Mouse (Mus musculus) olfactory bulb, adult 2 months (tissue): ENCODE measurements around the gene Exoc4. TPM values are rescaled to one million over a fixed set of nuclear protein-coding genes. Genes with fewer than 3 reads are reported as not detected.
A peak's percentile ranks its signal among the peaks of the same experiment; 100 is the strongest.

Source experiments
- H3K27ac ChIP-seq: fragments of 200-500 bp; 2 replicates; pipeline ENCODE4 v1.5.1; 2012; ENCODE audit warnings: low read depth, low read length; ENCODE audit not compliant: insufficient read depth
- H3K4me1 ChIP-seq: fragments of 200-500 bp; 2 replicates; pipeline ENCODE4 v1.6.1; 2012; ENCODE audit warnings: low read length; ENCODE audit not compliant: control insufficient read depth, insufficient read depth
- H3K4me3 ChIP-seq: fragments of 200-500 bp; 2 replicates; pipeline ENCODE4 v1.5.1; 2012; ENCODE audit warnings: mild to moderate bottlenecking, low read depth, low read length, moderate library complexity; ENCODE audit not compliant: insufficient read depth
- CTCF ChIP-seq: fragments of 200-500 bp; IDR thresholded peaks from 2 replicates; pipeline ENCODE4 v1.5.1; 2012; ENCODE audit warnings: low read depth, mild to moderate bottlenecking, low read length, moderate library complexity; ENCODE audit not compliant: insufficient read depth
- POLR2A ChIP-seq: fragments of 200-500 bp; IDR thresholded peaks from 2 replicates; pipeline ENCODE4 v1.6.1; 2012; ENCODE audit warnings: mild to moderate bottlenecking, low read depth, low read length, moderate library complexity; ENCODE audit not compliant: insufficient read depth
- WGBS: fragments of 180-500 bp; shearing (Covaris S2); methylation state at CpG from one replicate; pipeline ENCODE4 v1.1.7; 2018; 5-methylcytosine and 5-hydroxymethylcytosine counted together
- polyA plus RNA-seq: library from polyadenylated mRNA; stranded (reverse); fragments of >200 nt; gene quantifications from 2 replicates; pipeline ENCODE4 v1.2.4, GENCODE M21; 2012; ENCODE audit warnings: low replicate concordance; ENCODE audit not compliant: missing spikeins, insufficient read depth, insufficient read length

Exoc4 gene
- polyA plus RNA-seq, 1 experiment, result not detected

DNA sequence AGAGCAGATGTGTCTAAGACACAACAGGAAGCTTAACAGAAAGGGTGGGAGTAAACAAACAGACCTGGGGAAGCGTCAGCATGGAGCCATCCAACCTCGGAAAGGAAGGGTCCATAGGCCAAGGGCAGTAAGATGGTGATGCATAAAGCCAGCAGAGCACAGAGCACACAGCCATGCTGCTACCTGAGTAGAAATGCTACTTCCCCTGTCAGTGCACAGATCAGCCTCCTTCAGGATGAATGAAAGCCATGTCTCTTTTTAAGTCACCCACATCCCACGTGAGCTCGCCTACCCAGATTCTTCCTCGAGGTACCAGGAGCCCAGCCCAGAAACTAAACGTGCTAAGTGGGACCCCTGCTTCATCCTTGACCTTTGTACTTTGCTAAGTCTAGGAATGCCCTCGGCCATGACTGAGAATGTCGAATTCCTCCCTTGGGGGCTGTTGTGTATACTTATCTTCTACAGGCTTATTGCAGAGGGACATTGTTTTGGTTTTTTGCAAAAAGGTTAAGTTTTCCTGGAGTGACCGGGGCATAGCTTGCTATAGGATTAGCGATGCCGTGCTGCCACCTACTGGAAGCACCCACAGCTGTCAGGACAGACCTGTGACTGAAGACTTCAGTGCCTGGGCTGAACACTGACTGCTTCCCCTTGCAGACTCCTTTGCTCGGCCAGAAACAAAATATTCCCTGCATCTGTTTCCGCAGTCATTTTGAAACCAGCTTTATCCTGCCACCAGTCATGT, 680.6 kb downstream of the Exoc4 start:
- Histone ChIP-seq H3K4me3 (no peak overlapping the region), H3K4me1 (no peaks in the 10 kb centered on the region), H3K27ac (no peak overlapping the region)
- 26% methylated on average over 13 of the region's 13 CpGs for WGBS
- TF ChIP-seq CTCF, result peak; percentile 75
- TF ChIP-seq POLR2A, result no peak

- 50% methylated on average over 8 of the region's 8 CpGs for WGBS
- Histone ChIP-seq H3K27ac (no peak overlapping the region), H3K4me1 (no peaks in the 10 kb centered on the region), H3K4me3 (no peak overlapping the region)
- no peak for TF ChIP-seq POLR2A
- TF ChIP-seq CTCF, result no peak
Observed at GRCm38 (mm10) chr6:33930087-33930945, 681.4 kb downstream of the Exoc4 start.

GRCm38 (mm10) chr6:33937906-33938305, 689.0 kb downstream of the Exoc4 start:
- no peak overlapping the region for H3K4me3 ChIP-seq
- TF ChIP-seq POLR2A, result no peak
- TF ChIP-seq CTCF, result no peak
- H3K27ac ChIP-seq, result no peak overlapping the region
- H3K4me1 ChIP-seq, result no peaks in the 10 kb centered on the region
- WGBS, result 86% methylated on average over 4 of the region's 4 CpGs

GRCm38 (mm10) chr6:33939169-33939568, 690.3 kb downstream of the Exoc4 start:
- WGBS, result 71% methylated on average over 5 of the region's 5 CpGs

GRCm38 (mm10) chr6:33946911-33947489, 698.1 kb downstream of the Exoc4 start:
- Histone ChIP-seq H3K4me3 (no peak overlapping the region), H3K4me1 (no peaks in the 10 kb centered on the region), H3K27ac (no peak overlapping the region)
- no peak for TF ChIP-seq POLR2A
- TF ChIP-seq CTCF, result no peak
- 80% methylated on average over 2 of the region's 2 CpGs for WGBS

More at GRCm38 (mm10) chr6:33939169-33939568, 690.3 kb downstream of the Exoc4 start:
- no peak overlapping the region for H3K4me3 ChIP-seq
- H3K4me1 ChIP-seq, result no peaks in the 10 kb centered on the region
- no peak overlapping the region for H3K27ac ChIP-seq
- TF ChIP-seq POLR2A (no peak), CTCF (no peak)

DNA sequence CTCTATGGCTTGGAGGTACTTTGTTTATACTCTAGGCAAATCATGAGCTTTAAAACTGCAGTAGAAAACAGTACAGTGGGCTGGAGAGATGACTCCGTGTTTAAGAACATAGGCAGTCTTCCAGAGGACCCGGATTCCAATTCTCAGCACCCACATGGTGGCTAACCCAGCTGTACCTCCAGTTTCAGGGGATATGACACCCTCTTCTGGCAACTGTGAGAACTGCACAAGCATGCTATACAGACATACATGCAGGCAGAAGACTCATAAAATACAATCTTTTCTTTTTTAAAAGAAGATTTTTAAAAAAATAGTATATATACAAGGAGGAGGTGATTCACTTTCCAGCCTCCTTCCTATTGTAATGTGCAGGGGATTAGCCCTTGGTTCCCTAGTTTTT, 701.2 kb downstream of the Exoc4 start:
- WGBS, result 92% methylated on average over 2 of the region's 2 CpGs
- no peak for TF ChIP-seq POLR2A
- TF ChIP-seq CTCF, result no peak
- no peak overlapping the region for H3K27ac ChIP-seq
- no peaks in the 10 kb centered on the region for H3K4me1 ChIP-seq
- H3K4me3 ChIP-seq, result no peak overlapping the region

DNA sequence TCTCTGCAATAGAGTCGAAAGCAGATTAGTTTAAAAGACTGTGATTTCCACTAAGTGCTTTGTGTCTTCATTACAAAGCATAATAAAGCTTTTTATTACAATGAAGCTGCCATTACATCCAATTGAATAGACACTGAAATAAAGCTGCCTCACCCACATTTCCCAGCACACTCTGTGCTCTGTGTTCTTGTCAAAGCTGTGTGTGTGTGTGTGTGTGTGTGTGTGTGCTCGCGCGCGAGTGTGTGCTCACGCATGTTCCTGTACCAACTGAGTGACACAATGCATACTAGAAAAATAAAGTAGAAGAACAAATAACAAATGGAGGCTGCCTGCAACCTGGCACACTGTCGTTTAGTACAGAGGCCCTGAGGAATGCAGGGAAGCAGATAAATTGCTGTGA, 706.6 kb downstream of the Exoc4 start:
- TF ChIP-seq POLR2A, result no peak
- TF ChIP-seq CTCF, result no peak
- Histone ChIP-seq H3K4me3 (no peak overlapping the region), H3K4me1 (no peaks in the 10 kb centered on the region), H3K27ac (no peak overlapping the region)
- 71% methylated on average over 7 of the region's 7 CpGs for WGBS

DNA sequence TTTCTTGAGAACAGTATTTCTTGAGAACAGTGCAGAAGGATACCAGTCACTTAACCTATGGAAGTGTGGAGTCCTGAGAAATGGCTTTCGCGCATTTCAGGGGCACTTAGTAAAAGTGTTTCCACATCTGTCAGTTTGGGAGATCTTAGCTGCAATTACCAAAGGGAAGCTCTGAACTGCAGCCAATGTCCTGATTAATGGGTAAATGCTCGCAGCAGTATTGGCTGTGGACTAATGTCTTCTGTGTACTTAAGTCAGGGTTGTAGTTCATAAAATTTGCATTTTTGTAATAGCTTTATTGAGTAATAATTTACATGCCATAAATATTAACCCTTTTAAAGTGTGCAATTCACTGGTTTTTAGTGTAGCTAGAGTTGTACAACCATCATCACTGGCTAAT, 709.4 kb downstream of the Exoc4 start:
- TF ChIP-seq CTCF (no peak), POLR2A (no peak)
- Histone ChIP-seq H3K4me3 (no peak overlapping the region), H3K27ac (no peak overlapping the region), H3K4me1 (0 out of 2 replicates have a peak, but pooled peaks cover 2% of the 10 kb centered on the region)
- WGBS, result 49% methylated on average over 3 of the region's 3 CpGs

DNA sequence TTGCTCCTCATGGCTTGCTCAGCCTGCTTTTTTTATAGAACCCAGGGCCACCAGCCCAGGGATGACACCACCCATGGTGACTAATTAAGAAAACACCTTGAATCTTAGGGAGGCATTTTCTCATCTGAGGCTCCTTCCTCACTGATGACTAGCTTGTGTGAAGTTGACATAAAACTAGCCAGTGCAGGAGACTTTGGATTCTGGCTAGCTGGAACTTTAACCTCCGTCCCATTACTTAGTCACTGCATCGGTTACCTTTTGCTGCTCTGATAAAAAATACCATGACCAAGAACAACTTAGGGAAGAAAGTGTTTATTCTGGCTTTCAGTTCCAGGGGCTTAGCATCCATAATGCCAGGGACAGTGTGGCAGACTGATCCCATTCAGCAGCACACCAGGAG, 711.9 kb downstream of the Exoc4 start:
- no peak overlapping the region for H3K27ac ChIP-seq
- 100% methylated on average over 2 of the region's 2 CpGs for WGBS
- H3K4me3 ChIP-seq, result no peak overlapping the region
- TF ChIP-seq CTCF, result no peak
- TF ChIP-seq POLR2A, result no peak
- H3K4me1 ChIP-seq, result 0 out of 2 replicates have a peak, but pooled peaks cover 2% of the 10 kb centered on the region
